Mouse (Mus musculus): Measurements from ENCODE around the gene Sh2d7. TPM values are rescaled to one million over a fixed set of nuclear protein-coding genes. Genes with fewer than 3 reads are reported as not detected.
A peak's percentile ranks its signal among the peaks of the same experiment; 100 is the strongest.

Sh2d7 gene
- polyA plus RNA-seq, 1 experiment from 2014 or later = not detected

DNA sequence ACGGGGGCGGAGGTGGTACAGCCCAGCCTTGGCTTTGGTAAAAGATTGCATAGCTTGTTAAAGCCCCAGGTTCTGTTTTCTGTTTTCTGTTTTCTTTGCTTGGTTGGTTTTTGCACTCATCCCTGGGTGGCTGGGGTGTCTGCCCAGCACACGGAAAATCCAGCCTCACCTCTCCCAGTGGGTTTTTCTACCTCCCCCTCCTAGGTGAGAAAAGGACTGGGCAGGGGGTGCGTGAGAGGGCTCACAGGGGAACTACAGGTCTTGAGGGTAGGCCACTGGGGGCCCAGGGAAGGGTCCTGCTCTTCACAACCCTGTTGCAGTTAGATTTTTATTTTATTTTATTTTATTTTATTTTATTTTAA lies 6.2 kb downstream of the Sh2d7 start:
- H3K27me3 ChIP-seq (ENCODE audit: control insufficient read depth, insufficient read depth, low read length) = no peaks in the 10 kb centered on the region
- H3K27ac ChIP-seq (replicated peaks; ENCODE audit: low read depth, low read length) = no peak overlapping the region
- DNase-seq (ENCODE audit: low spot score) (no peak), ATAC-seq (replicated peaks; ENCODE audit: insufficient number of reproducible peaks, low FRiP score, low TSS enrichment, low read depth) (no peak)
- H3K36me3 ChIP-seq (replicated peaks; ENCODE audit: control insufficient read depth, insufficient read depth, low read depth, low read length) = no peaks in the 10 kb centered on the region
- no peak overlapping the region for H3K9ac ChIP-seq (replicated peaks; ENCODE audit: low read length)
- no peak overlapping the region for H3K4me3 ChIP-seq (ENCODE audit: low read depth, low read length)
- no peaks in the 10 kb centered on the region for H3K9me3 ChIP-seq (replicated peaks; ENCODE audit: control insufficient read depth, low read length)
- no peaks in the 10 kb centered on the region for H3K4me1 ChIP-seq (ENCODE audit: control insufficient read depth, insufficient read depth, low read length)
- 87% methylated on average over 4 of the region's 4 CpGs for WGBS
- no peak overlapping the region for H3K4me2 ChIP-seq (ENCODE audit: low read depth, low read length)

- Histone ChIP-seq H3K4me2 (ENCODE audit: low read depth, low read length) (no peak overlapping the region), H3K4me1 (ENCODE audit: control insufficient read depth, insufficient read depth, low read length) (no peaks in the 10 kb centered on the region), H3K9me3 (replicated peaks; ENCODE audit: control insufficient read depth, low read length) (no peaks in the 10 kb centered on the region), H3K4me3 (ENCODE audit: low read depth, low read length) (no peak overlapping the region), H3K36me3 (replicated peaks; ENCODE audit: control insufficient read depth, insufficient read depth, low read depth, low read length) (no peaks in the 10 kb centered on the region), H3K27ac (replicated peaks; ENCODE audit: low read depth, low read length) (no peak overlapping the region), H3K27me3 (ENCODE audit: control insufficient read depth, insufficient read depth, low read length) (no peaks in the 10 kb centered on the region), H3K9ac (replicated peaks; ENCODE audit: low read length) (no peak overlapping the region)
- WGBS = 16% methylated on average over 5 of the region's 5 CpGs
- no peak for ATAC-seq (replicated peaks; ENCODE audit: insufficient number of reproducible peaks, low FRiP score, low TSS enrichment, low read depth)
- DNase-seq (ENCODE audit: low spot score) = peak; percentile 64
Observed at GRCm38 (mm10) chr9:54547536-54547935, 8.8 kb downstream of the Sh2d7 start.

DNA sequence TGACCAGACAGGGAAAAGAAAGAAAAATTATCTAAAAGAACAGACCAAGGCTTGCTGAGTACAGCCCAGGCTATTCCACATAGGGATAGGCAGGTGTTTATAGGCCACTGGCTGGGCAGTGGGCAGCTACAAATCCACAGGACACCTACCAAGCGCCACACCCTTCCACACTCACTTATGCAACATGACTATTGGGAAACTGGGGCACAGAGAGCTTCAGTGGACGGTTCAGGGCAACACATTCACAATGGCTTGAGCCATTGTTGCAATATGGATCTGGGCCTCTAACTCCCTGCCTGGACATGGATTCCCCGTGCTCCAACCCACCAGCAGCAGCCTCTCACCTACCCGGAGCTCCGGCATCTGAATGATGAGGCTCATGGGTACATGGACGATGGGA lies 10.6 kb downstream of the Sh2d7 start:
- 93% methylated on average over 6 of the region's 6 CpGs for WGBS
- H3K4me2 ChIP-seq (ENCODE audit: low read depth, low read length) = no peak overlapping the region
- no peak overlapping the region for H3K9ac ChIP-seq (replicated peaks; ENCODE audit: low read length)
- ATAC-seq (replicated peaks; ENCODE audit: insufficient number of reproducible peaks, low FRiP score, low TSS enrichment, low read depth) (no peak), DNase-seq (ENCODE audit: low spot score) (no peak)
- no peaks in the 10 kb centered on the region for H3K4me1 ChIP-seq (ENCODE audit: control insufficient read depth, insufficient read depth, low read length)
- no peak overlapping the region for H3K27ac ChIP-seq (replicated peaks; ENCODE audit: low read depth, low read length)
- H3K36me3 ChIP-seq (replicated peaks; ENCODE audit: control insufficient read depth, insufficient read depth, low read depth, low read length) = no peaks in the 10 kb centered on the region
- no peak overlapping the region for H3K4me3 ChIP-seq (ENCODE audit: low read depth, low read length)
- no peaks in the 10 kb centered on the region for H3K9me3 ChIP-seq (replicated peaks; ENCODE audit: control insufficient read depth, low read length)
- no peaks in the 10 kb centered on the region for H3K27me3 ChIP-seq (ENCODE audit: control insufficient read depth, insufficient read depth, low read length)

DNA sequence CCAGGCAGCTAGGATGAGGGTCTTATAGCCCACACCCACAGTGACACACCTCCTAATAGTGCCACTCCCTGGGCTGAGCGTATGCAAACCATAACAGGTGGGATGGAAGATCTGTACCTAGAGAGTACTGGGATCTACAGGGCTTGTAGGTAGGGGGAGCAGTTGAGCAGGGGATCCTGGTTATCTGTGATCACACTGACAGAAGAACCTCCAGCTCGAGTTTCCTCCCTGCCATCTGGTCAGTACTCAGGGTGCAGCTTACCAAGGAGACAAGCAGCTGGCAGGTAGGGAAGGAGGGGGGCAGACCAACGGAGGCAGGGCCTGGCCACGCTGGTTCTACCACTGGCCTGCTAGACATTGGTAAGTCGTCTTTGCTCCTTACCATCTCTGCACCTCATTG lies 13.6 kb downstream of the Sh2d7 start:
- ATAC-seq (replicated peaks; ENCODE audit: insufficient number of reproducible peaks, low FRiP score, low TSS enrichment, low read depth) (no peak), DNase-seq (ENCODE audit: low spot score) (no peak)
- Histone ChIP-seq H3K4me2 (ENCODE audit: low read depth, low read length) (no peak overlapping the region), H3K4me3 (ENCODE audit: low read depth, low read length) (no peak overlapping the region), H3K27me3 (ENCODE audit: control insufficient read depth, insufficient read depth, low read length) (no peaks in the 10 kb centered on the region), H3K36me3 (replicated peaks; ENCODE audit: control insufficient read depth, insufficient read depth, low read depth, low read length) (no peaks in the 10 kb centered on the region), H3K27ac (replicated peaks; ENCODE audit: low read depth, low read length) (no peak overlapping the region), H3K4me1 (ENCODE audit: control insufficient read depth, insufficient read depth, low read length) (no peaks in the 10 kb centered on the region), H3K9ac (replicated peaks; ENCODE audit: low read length) (no peak overlapping the region), H3K9me3 (replicated peaks; ENCODE audit: control insufficient read depth, low read length) (no peaks in the 10 kb centered on the region)
- 24% methylated on average over 5 of the region's 5 CpGs for WGBS

GRCm38 (mm10) chr9:54555044-54555443 lies 16.3 kb downstream of the Sh2d7 start:
- Histone ChIP-seq H3K9me3 (replicated peaks; ENCODE audit: control insufficient read depth, low read length) (no peaks in the 10 kb centered on the region), H3K4me2 (ENCODE audit: low read depth, low read length) (no peak overlapping the region), H3K4me1 (ENCODE audit: control insufficient read depth, insufficient read depth, low read length) (peaks cover 5% of the 10 kb centered on the region; the same call in 1 of the 2 replicates), H3K27me3 (ENCODE audit: control insufficient read depth, insufficient read depth, low read length) (no peaks in the 10 kb centered on the region; the same call in 1 of the 2 replicates), H3K27ac (replicated peaks; ENCODE audit: low read depth, low read length) (no peak overlapping the region), H3K4me3 (ENCODE audit: low read depth, low read length) (no peak overlapping the region), H3K36me3 (replicated peaks; ENCODE audit: control insufficient read depth, insufficient read depth, low read depth, low read length) (no peaks in the 10 kb centered on the region), H3K9ac (replicated peaks; ENCODE audit: low read length) (no peak overlapping the region)
- ATAC-seq (replicated peaks; ENCODE audit: insufficient number of reproducible peaks, low FRiP score, low TSS enrichment, low read depth) (no peak), DNase-seq (ENCODE audit: low spot score) (no peak)
- 57% methylated on average over 2 of the region's 2 CpGs for WGBS

DNA sequence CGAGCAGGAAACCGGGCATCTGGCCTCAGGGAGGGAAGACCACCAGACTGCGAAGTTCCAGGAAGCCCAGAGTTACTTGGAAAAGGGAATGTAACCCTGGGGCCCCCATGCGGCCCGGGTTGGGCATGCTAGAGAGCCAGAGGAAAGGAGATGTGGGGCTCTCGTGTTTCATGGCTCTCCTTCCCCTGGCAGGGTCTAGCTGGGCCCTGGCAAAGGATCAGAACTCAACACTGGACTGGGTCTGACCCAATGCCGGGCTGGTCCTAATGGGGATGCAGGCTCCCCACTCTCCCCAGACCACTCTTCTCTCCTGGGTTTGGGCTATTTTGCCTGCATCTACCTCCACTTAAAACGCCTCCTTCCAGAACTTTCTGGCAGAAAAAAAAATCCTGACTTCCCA lies 19.9 kb downstream of the Sh2d7 start:
- no peak overlapping the region for H3K4me2 ChIP-seq (ENCODE audit: low read depth, low read length)
- no peak for ATAC-seq (replicated peaks; ENCODE audit: insufficient number of reproducible peaks, low FRiP score, low TSS enrichment, low read depth)
- 63% methylated on average over 8 of the region's 8 CpGs for WGBS
- no peak for DNase-seq (ENCODE audit: low spot score)
- no peak overlapping the region for H3K9ac ChIP-seq (replicated peaks; ENCODE audit: low read length)
- no peaks in the 10 kb centered on the region; the same call in 1 of the 2 replicates for H3K27me3 ChIP-seq (ENCODE audit: control insufficient read depth, insufficient read depth, low read length)
- no peak overlapping the region for H3K27ac ChIP-seq (replicated peaks; ENCODE audit: low read depth, low read length)
- H3K36me3 ChIP-seq (replicated peaks; ENCODE audit: control insufficient read depth, insufficient read depth, low read depth, low read length) = no peaks in the 10 kb centered on the region
- H3K4me3 ChIP-seq (ENCODE audit: low read depth, low read length) = no peak overlapping the region
- H3K9me3 ChIP-seq (replicated peaks; ENCODE audit: control insufficient read depth, low read length) = no peaks in the 10 kb centered on the region
- H3K4me1 ChIP-seq (ENCODE audit: control insufficient read depth, insufficient read depth, low read length) = peaks cover 5% of the 10 kb centered on the region; the same call in 1 of the 2 replicates

- Histone ChIP-seq H3K27me3 (ENCODE audit: control insufficient read depth, insufficient read depth, low read length) (no peaks in the 10 kb centered on the region; the same call in 1 of the 2 replicates), H3K27ac (replicated peaks; ENCODE audit: low read depth, low read length) (no peak within 1 kb of the TSS)
- WGBS = 1% methylated on average over 53 of the region's 54 CpGs
Observed at GRCm38 (mm10) chr9:54559771-54560471, 21.1 kb downstream of the Sh2d7 start, which contains the start of gene Cib2. Gene Cib2, minus strand, starts transcription at chr9:54560218.

GRCm38 (mm10) chr9:54560831-54561601 lies 22.2 kb downstream of the Sh2d7 start:
- Histone ChIP-seq H3K4me2 (ENCODE audit: low read depth, low read length) (no peak overlapping the region), H3K4me1 (ENCODE audit: control insufficient read depth, insufficient read depth, low read length) (peaks cover 5% of the 10 kb centered on the region; the same call in 1 of the 2 replicates), H3K36me3 (replicated peaks; ENCODE audit: control insufficient read depth, insufficient read depth, low read depth, low read length) (no peaks in the 10 kb centered on the region), H3K27me3 (ENCODE audit: control insufficient read depth, insufficient read depth, low read length) (no peaks in the 10 kb centered on the region; the same call in 1 of the 2 replicates), H3K27ac (replicated peaks; ENCODE audit: low read depth, low read length) (no peak overlapping the region), H3K4me3 (ENCODE audit: low read depth, low read length) (no peak overlapping the region), H3K9me3 (replicated peaks; ENCODE audit: control insufficient read depth, low read length) (no peaks in the 10 kb centered on the region), H3K9ac (replicated peaks; ENCODE audit: low read length) (no peak overlapping the region)
- no peak for DNase-seq (ENCODE audit: low spot score)
- WGBS = 84% methylated on average over 8 of the region's 8 CpGs
- ATAC-seq (replicated peaks; ENCODE audit: insufficient number of reproducible peaks, low FRiP score, low TSS enrichment, low read depth) = no peak

More at GRCm38 (mm10) chr9:54559771-54560471, 21.1 kb downstream of the Sh2d7 start, which contains the start of gene Cib2:
- H3K9me3 ChIP-seq (replicated peaks; ENCODE audit: control insufficient read depth, low read length) = no peaks in the 10 kb centered on the region
- peak within 1 kb of the TSS; percentile 56 for H3K4me3 ChIP-seq (ENCODE audit: low read depth, low read length)
- H3K9ac ChIP-seq (replicated peaks; ENCODE audit: low read length) = peak within 1 kb of the TSS; percentile 52
- peak; percentile 83 for DNase-seq (ENCODE audit: low spot score)
- H3K36me3 ChIP-seq (replicated peaks; ENCODE audit: control insufficient read depth, insufficient read depth, low read depth, low read length) = no peaks in the 10 kb centered on the region
- H3K4me2 ChIP-seq (ENCODE audit: low read depth, low read length) = peak within 1 kb of the TSS; percentile 91
- peaks cover 5% of the 10 kb centered on the region; the same call in 1 of the 2 replicates for H3K4me1 ChIP-seq (ENCODE audit: control insufficient read depth, insufficient read depth, low read length)
- ATAC-seq (replicated peaks; ENCODE audit: insufficient number of reproducible peaks, low FRiP score, low TSS enrichment, low read depth) = peak; percentile 96
